Mouse (Mus musculus): ENCODE results near the gene Tbc1d15. TPM values are rescaled to one million over a fixed set of nuclear protein-coding genes. Genes with fewer than 3 reads are reported as not detected.

Gene Tbc1d15
- polyA plus RNA-seq, 1 experiment from 2014 or later = 38.0 TPM

DNA sequence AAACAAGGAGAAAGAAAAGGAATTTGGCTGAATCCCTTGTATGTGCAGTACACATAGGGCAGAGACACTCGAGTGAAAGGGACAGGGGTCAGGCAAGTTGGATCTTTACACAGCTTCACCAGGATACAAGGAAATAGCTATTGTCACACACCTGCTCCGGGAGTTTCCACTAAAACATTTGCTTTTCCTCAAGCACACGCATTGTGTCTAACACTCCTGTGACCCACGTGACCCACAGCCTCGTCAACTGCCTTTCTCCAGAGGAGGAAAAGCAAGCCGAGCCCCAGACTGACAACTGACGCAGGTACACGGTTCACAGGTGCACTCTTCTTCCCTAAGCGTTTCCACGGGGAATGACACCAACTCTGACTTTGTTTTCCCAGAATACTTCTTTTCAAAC, 32.9 kb upstream of the Tbc1d15 start:
- H3K9ac ChIP-seq (replicated peaks; ENCODE audit: low read depth, low read length) = no peak overlapping the region
- no peaks in the 10 kb centered on the region for H3K9me3 ChIP-seq (ENCODE audit: control insufficient read depth, low read length)
- peaks cover 13% of the 10 kb centered on the region for H3K36me3 ChIP-seq (ENCODE audit: control insufficient read depth, insufficient read depth, low read length)
- no peaks in the 10 kb centered on the region for H3K4me1 ChIP-seq (ENCODE audit: control insufficient read depth, insufficient read depth, low read length)
- H3K4me2 ChIP-seq (ENCODE audit: low read depth, low read length) = no peak overlapping the region
- no peak for ATAC-seq (ENCODE audit: low read depth)
- 81% methylated on average over 10 of the region's 10 CpGs for WGBS
- no peak overlapping the region for H3K4me3 ChIP-seq (ENCODE audit: low read depth, low read length)
- no peaks in the 10 kb centered on the region for H3K27me3 ChIP-seq (ENCODE audit: control insufficient read depth, insufficient read depth, low read length)
- no peak overlapping the region for H3K27ac ChIP-seq (ENCODE audit: low read depth, low read length)

DNA sequence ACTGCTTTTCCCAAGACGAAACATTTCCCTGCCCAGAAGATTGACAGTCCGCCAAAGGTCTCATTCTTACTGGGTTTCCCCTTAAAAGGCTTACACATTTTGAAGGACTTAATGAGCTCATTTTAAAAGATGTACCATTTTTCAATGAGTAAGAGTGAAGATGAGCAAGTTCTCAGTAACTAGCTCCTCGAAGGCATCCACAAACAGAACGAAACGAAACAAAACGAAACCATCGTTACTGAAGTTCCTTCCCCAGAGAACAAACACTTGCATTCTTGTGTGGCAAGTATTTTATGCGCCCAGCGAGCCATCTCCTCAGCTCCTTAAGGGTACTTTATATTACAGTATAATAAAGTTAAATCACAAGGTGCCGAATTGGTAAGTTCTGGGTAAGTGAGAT, 30.1 kb upstream of the Tbc1d15 start:
- 93% methylated on average over 10 of the region's 10 CpGs for WGBS

DNA sequence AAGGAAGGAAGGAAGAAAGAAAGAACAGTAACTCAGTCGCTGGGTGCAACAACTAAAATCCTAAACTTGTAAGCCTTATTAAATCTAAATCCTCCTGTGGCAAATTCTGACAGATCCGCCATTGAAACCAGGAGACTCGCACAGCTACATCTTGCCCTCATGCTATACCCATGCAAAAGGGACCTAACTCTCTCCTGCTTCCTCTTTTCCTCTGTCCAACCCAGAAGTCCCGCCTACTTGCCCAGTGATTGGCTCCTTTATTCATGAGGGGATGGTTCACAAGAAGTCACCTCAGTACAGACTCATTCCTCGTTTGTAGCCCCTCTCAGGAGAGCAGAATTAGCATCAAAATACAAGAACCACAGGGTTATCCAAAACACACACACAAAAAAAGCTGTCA, 20.4 kb upstream of the Tbc1d15 start:
- no peaks in the 10 kb centered on the region for H3K4me1 ChIP-seq (ENCODE audit: control insufficient read depth, insufficient read depth, low read length)
- H3K4me2 ChIP-seq (ENCODE audit: low read depth, low read length) = no peak overlapping the region
- no peaks in the 10 kb centered on the region for H3K27me3 ChIP-seq (ENCODE audit: control insufficient read depth, insufficient read depth, low read length)
- no peaks in the 10 kb centered on the region for H3K36me3 ChIP-seq (ENCODE audit: control insufficient read depth, insufficient read depth, low read length)
- no peak overlapping the region for H3K4me3 ChIP-seq (ENCODE audit: low read depth, low read length)
- H3K27ac ChIP-seq (ENCODE audit: low read depth, low read length) = no peak overlapping the region
- WGBS = 56% methylated on average over 5 of the region's 5 CpGs
- no peaks in the 10 kb centered on the region for H3K9me3 ChIP-seq (ENCODE audit: control insufficient read depth, low read length)
- H3K9ac ChIP-seq (replicated peaks; ENCODE audit: low read depth, low read length) = no peak overlapping the region
- ATAC-seq (ENCODE audit: low read depth) = no peak

More for the DNA sequence above, 30.1 kb upstream of the Tbc1d15 start:
- no peak overlapping the region for H3K27ac ChIP-seq (ENCODE audit: low read depth, low read length)
- no peaks in the 10 kb centered on the region for H3K4me1 ChIP-seq (ENCODE audit: control insufficient read depth, insufficient read depth, low read length)
- H3K27me3 ChIP-seq (ENCODE audit: control insufficient read depth, insufficient read depth, low read length) = no peaks in the 10 kb centered on the region
- no peak overlapping the region for H3K4me2 ChIP-seq (ENCODE audit: low read depth, low read length)
- no peak for ATAC-seq (ENCODE audit: low read depth)
- H3K9me3 ChIP-seq (ENCODE audit: control insufficient read depth, low read length) = no peaks in the 10 kb centered on the region
- H3K4me3 ChIP-seq (ENCODE audit: low read depth, low read length) = no peak overlapping the region
- no peaks in the 10 kb centered on the region; the same call in 1 of the 2 replicates for H3K36me3 ChIP-seq (ENCODE audit: control insufficient read depth, insufficient read depth, low read length)
- H3K9ac ChIP-seq (replicated peaks; ENCODE audit: low read depth, low read length) = no peak overlapping the region

DNA sequence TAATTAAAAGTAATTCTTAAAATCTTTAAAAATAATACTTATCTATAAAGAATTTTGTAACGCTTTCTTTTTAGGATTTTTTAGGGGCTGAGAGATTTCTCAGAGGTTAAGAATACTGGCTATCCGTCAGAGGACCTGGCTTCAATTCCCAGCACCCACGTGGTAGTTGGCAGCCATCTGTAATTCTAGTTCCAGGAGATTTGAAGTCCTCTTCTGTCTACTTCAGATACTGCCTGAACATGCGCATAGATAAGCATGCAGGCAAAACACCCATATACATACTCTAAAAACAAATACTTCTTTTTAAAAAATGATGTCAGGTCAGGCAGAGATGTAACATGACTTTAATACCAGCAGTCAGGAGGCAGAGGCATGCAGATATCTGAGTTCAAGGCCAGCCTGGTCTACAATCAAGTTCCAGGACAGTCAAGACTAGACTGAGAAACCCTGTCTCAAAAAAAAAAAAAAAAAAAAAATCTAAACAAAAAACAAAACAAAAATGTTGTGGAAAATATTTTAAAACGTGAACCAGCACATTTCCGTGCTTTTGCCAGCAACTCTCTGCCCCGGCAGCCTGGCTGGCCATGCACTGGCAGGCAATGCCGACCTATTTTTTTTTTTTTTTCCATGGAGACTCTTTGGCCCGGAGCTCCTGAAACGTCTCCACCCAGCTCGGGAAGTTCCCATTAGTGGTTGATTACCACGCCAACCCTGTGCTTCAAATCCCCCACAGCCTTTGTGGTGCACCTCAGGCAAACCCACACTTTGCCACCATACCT, 19.5 kb upstream of the Tbc1d15 start:
- Histone ChIP-seq H3K9ac (replicated peaks; ENCODE audit: low read depth, low read length) (no peak overlapping the region), H3K9me3 (ENCODE audit: control insufficient read depth, low read length) (no peaks in the 10 kb centered on the region), H3K36me3 (ENCODE audit: control insufficient read depth, insufficient read depth, low read length) (no peaks in the 10 kb centered on the region), H3K4me2 (ENCODE audit: low read depth, low read length) (no peak overlapping the region), H3K4me3 (ENCODE audit: low read depth, low read length) (no peak overlapping the region), H3K4me1 (ENCODE audit: control insufficient read depth, insufficient read depth, low read length) (no peaks in the 10 kb centered on the region), H3K27me3 (ENCODE audit: control insufficient read depth, insufficient read depth, low read length) (no peaks in the 10 kb centered on the region), H3K27ac (ENCODE audit: low read depth, low read length) (no peak overlapping the region)
- 92% methylated on average over 12 of the region's 12 CpGs for WGBS
- no peak for ATAC-seq (ENCODE audit: low read depth)

DNA sequence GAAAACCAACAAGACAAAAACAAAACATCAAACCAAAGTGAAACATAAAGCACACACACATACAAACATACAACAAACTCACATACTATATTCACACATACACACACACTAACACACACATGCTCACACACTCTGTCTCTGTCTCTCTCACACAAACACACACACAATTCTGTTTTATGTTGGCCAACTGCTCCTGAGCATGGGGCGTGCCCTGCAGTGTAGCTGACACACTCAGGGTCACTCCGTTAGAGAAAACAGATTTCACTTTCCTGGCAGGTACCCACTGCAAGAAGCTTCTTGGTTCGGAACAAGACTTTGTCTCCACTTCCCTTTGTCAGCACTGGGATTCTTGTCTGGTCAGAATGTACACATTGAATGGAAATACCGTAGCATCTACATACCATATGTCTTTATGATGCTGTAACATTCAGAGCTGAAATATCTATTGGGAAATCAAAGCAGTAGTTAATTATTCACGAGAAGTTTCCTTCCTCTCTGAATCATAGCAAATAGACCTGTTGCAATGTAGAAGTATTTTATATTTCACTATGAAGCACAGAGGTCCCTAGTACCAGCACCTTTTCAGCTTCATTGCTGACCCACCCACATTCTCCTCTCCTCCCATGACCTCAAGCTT, 11.8 kb upstream of the Tbc1d15 start:
- Histone ChIP-seq H3K36me3 (ENCODE audit: control insufficient read depth, insufficient read depth, low read length) (no peaks in the 10 kb centered on the region), H3K4me2 (ENCODE audit: low read depth, low read length) (no peak overlapping the region), H3K4me3 (ENCODE audit: low read depth, low read length) (no peak overlapping the region), H3K27ac (ENCODE audit: low read depth, low read length) (no peak overlapping the region), H3K4me1 (ENCODE audit: control insufficient read depth, insufficient read depth, low read length) (no peaks in the 10 kb centered on the region), H3K9me3 (ENCODE audit: control insufficient read depth, low read length) (no peaks in the 10 kb centered on the region), H3K27me3 (ENCODE audit: control insufficient read depth, insufficient read depth, low read length) (no peaks in the 10 kb centered on the region), H3K9ac (replicated peaks; ENCODE audit: low read depth, low read length) (no peak overlapping the region)
- 78% methylated on average over 5 of the region's 5 CpGs for WGBS
- ATAC-seq (ENCODE audit: low read depth) = no peak

GRCm38 (mm10) chr10:115262261-115262660, 11.0 kb upstream of the Tbc1d15 start:
- H3K9ac ChIP-seq (replicated peaks; ENCODE audit: low read depth, low read length) = no peak overlapping the region
- WGBS = 92% methylated on average over 2 of the region's 2 CpGs
- no peaks in the 10 kb centered on the region for H3K27me3 ChIP-seq (ENCODE audit: control insufficient read depth, insufficient read depth, low read length)

GRCm38 (mm10) chr10:115261428-115261827, 10.2 kb upstream of the Tbc1d15 start:
- no peak for ATAC-seq (ENCODE audit: low read depth)
- no peaks in the 10 kb centered on the region for H3K36me3 ChIP-seq (ENCODE audit: control insufficient read depth, insufficient read depth, low read length)
- 84% methylated on average over 3 of the region's 3 CpGs for WGBS
- H3K4me2 ChIP-seq (ENCODE audit: low read depth, low read length) = no peak overlapping the region
- no peaks in the 10 kb centered on the region for H3K9me3 ChIP-seq (ENCODE audit: control insufficient read depth, low read length)
- no peak overlapping the region for H3K27ac ChIP-seq (ENCODE audit: low read depth, low read length)
- H3K9ac ChIP-seq (replicated peaks; ENCODE audit: low read depth, low read length) = no peak overlapping the region
- no peaks in the 10 kb centered on the region for H3K4me1 ChIP-seq (ENCODE audit: control insufficient read depth, insufficient read depth, low read length)
- no peak overlapping the region for H3K4me3 ChIP-seq (ENCODE audit: low read depth, low read length)
- H3K27me3 ChIP-seq (ENCODE audit: control insufficient read depth, insufficient read depth, low read length) = no peaks in the 10 kb centered on the region

More at GRCm38 (mm10) chr10:115262261-115262660, 11.0 kb upstream of the Tbc1d15 start:
- Histone ChIP-seq H3K4me2 (ENCODE audit: low read depth, low read length) (no peak overlapping the region), H3K36me3 (ENCODE audit: control insufficient read depth, insufficient read depth, low read length) (no peaks in the 10 kb centered on the region), H3K4me3 (ENCODE audit: low read depth, low read length) (no peak overlapping the region), H3K4me1 (ENCODE audit: control insufficient read depth, insufficient read depth, low read length) (no peaks in the 10 kb centered on the region), H3K27ac (ENCODE audit: low read depth, low read length) (no peak overlapping the region), H3K9me3 (ENCODE audit: control insufficient read depth, low read length) (no peaks in the 10 kb centered on the region)
- no peak for ATAC-seq (ENCODE audit: low read depth)

GRCm38 (mm10) chr10:115256162-115256561, 4.9 kb upstream of the Tbc1d15 start:
- H3K4me3 ChIP-seq (ENCODE audit: low read depth, low read length) = no peak overlapping the region
- no peak overlapping the region for H3K9ac ChIP-seq (replicated peaks; ENCODE audit: low read depth, low read length)
- no peaks in the 10 kb centered on the region for H3K9me3 ChIP-seq (ENCODE audit: control insufficient read depth, low read length)
- H3K36me3 ChIP-seq (ENCODE audit: control insufficient read depth, insufficient read depth, low read length) = no peaks in the 10 kb centered on the region
- H3K4me1 ChIP-seq (ENCODE audit: control insufficient read depth, insufficient read depth, low read length) = no peaks in the 10 kb centered on the region
- H3K4me2 ChIP-seq (ENCODE audit: low read depth, low read length) = no peak overlapping the region
- ATAC-seq (ENCODE audit: low read depth) = no peak
- WGBS = 88% methylated on average over 5 of the region's 5 CpGs
- H3K27ac ChIP-seq (ENCODE audit: low read depth, low read length) = no peak overlapping the region
- no peaks in the 10 kb centered on the region for H3K27me3 ChIP-seq (ENCODE audit: control insufficient read depth, insufficient read depth, low read length)

- Histone ChIP-seq H3K4me3 (ENCODE audit: low read depth, low read length) (no peak overlapping the region), H3K36me3 (ENCODE audit: control insufficient read depth, insufficient read depth, low read length) (no peaks in the 10 kb centered on the region), H3K27ac (ENCODE audit: low read depth, low read length) (no peak overlapping the region), H3K4me2 (ENCODE audit: low read depth, low read length) (no peak overlapping the region), H3K4me1 (ENCODE audit: control insufficient read depth, insufficient read depth, low read length) (peaks cover 8% of the 10 kb centered on the region; the same call in 1 of the 2 replicates), H3K27me3 (ENCODE audit: control insufficient read depth, insufficient read depth, low read length) (no peaks in the 10 kb centered on the region), H3K9ac (replicated peaks; ENCODE audit: low read depth, low read length) (no peak overlapping the region), H3K9me3 (ENCODE audit: control insufficient read depth, low read length) (no peaks in the 10 kb centered on the region)
- 83% methylated on average over 3 of the region's 3 CpGs for WGBS
- ATAC-seq (ENCODE audit: low read depth) = no peak
These were observed 2.3 kb upstream of the Tbc1d15 start for GRCm38 (mm10) chr10:115253521-115253920.
